In the genomic region with DNA sequence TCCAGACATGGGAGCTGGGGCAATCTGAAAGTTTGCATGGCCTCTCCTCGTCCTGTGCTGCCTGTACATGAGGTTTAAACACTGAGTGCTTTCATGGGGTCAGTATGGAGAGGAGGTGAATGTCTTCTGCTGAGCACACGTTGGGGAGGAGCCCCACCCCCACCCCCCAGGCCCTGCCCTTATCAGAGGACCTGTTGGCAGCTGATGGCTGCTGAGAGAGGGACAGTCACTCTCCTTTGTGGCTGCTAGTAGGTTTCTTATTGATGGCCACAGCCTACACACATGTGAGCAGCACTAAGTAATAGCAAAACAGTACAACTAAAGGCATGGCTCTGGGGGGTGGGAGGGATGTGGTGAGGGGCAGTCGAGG, we compare ENCODE assay signal across 9 mouse cellular contexts.
DNase-seq lines count a peak whose midpoint lies in the region; ATAC-seq and TF ChIP-seq lines count a peak whose summit lies in the region.
"Had no signal": no experiment of that assay in that cellular context is flagged by ENCODE, and none has a peak within 500 bp of the region (broad histone marks: within the 10 kb centered on the region; RNA-seq: fewer than 3 reads in every experiment).

No protein-coding gene starts in this region.

- H3K27ac ChIP-seq in kidney, postnatal 0 days: no peak overlapping the region
- no peak overlapping the region for H3K27ac ChIP-seq in forebrain, embryonic 12.5 days
- H3K27ac ChIP-seq in hindbrain, embryonic 14.5 days: no peak overlapping the region
- H3K27ac ChIP-seq in neural tube, embryonic 12.5 days: no peak overlapping the region

- WGBS in kidney, postnatal 0 days: 62% methylated on average over 3 of the region's 3 CpGs
- 67% methylated on average over 3 of the region's 3 CpGs for WGBS in forebrain, embryonic 12.5 days
- 60% methylated on average over 3 of the region's 3 CpGs for WGBS in hindbrain, embryonic 14.5 days
- WGBS in neural tube, embryonic 12.5 days: 60% methylated on average over 3 of the region's 3 CpGs

- no peaks in the 10 kb centered on the region; the same call in 1 of the 2 replicates for H3K4me1 ChIP-seq in kidney, postnatal 0 days (replicated peaks; ENCODE audit: insufficient read depth, low read length)
- peaks cover 18% of the 10 kb centered on the region for H3K4me1 ChIP-seq in forebrain, embryonic 12.5 days
- 0 out of 2 replicates have a peak, but pooled peaks cover 5% of the 10 kb centered on the region for H3K4me1 ChIP-seq in hindbrain, embryonic 14.5 days (replicated peaks; ENCODE audit: control insufficient read depth, insufficient read depth, low read length)
- peaks cover 8% of the 10 kb centered on the region; the same call in 1 of the 2 replicates for H3K4me1 ChIP-seq in neural tube, embryonic 12.5 days

- H3K4me3 ChIP-seq in kidney, postnatal 0 days (replicated peaks; ENCODE audit: low read depth, low read length): no peak overlapping the region
- H3K4me3 ChIP-seq in forebrain, embryonic 12.5 days (replicated peaks): no peak overlapping the region
- no peak overlapping the region for H3K4me3 ChIP-seq in hindbrain, embryonic 14.5 days (replicated peaks; ENCODE audit: low read length)
- H3K4me3 ChIP-seq in neural tube, embryonic 12.5 days: no peak overlapping the region

- no peaks in the 10 kb centered on the region for H3K27me3 ChIP-seq in kidney, postnatal 0 days (ENCODE audit: insufficient read depth, low read length)
- H3K27me3 ChIP-seq in forebrain, embryonic 12.5 days: no peaks in the 10 kb centered on the region
- H3K27me3 ChIP-seq in hindbrain, embryonic 14.5 days (ENCODE audit: control insufficient read depth, insufficient read depth, low read length): no peaks in the 10 kb centered on the region
- no peaks in the 10 kb centered on the region for H3K27me3 ChIP-seq in neural tube, embryonic 12.5 days (replicated peaks)

- no peak for DNase-seq in kidney, postnatal 0 days (ENCODE audit: low spot score)
- DNase-seq in kidney, postnatal 14 days: no peak
- no peak for DNase-seq in hindbrain, embryonic 14.5 days (ENCODE audit: low spot score)
- no peak for DNase-seq in adrenal gland, adult 2 months
- no peak for DNase-seq in thymus, postnatal 4 days
- DNase-seq: adrenal gland, adult 8-10 months had no signal

- H3K9me3 ChIP-seq in kidney, postnatal 0 days (replicated peaks; ENCODE audit: low read length): no peaks in the 10 kb centered on the region
- H3K9me3 ChIP-seq in forebrain, embryonic 12.5 days: no peaks in the 10 kb centered on the region
- no peaks in the 10 kb centered on the region for H3K9me3 ChIP-seq in hindbrain, embryonic 14.5 days (ENCODE audit: control insufficient read depth, low read length)
- no peaks in the 10 kb centered on the region for H3K9me3 ChIP-seq in neural tube, embryonic 12.5 days

- ATAC-seq in kidney, postnatal 0 days (replicated peaks; ENCODE audit: low FRiP score, low read depth): peak; percentile 16
- ATAC-seq in forebrain, embryonic 12.5 days (ENCODE audit: low FRiP score): peak; percentile 51
- ATAC-seq in hindbrain, embryonic 14.5 days (ENCODE audit: low FRiP score): no peak
- ATAC-seq in neural tube, embryonic 12.5 days (ENCODE audit: low FRiP score, low read depth): no peak

- H3K9ac ChIP-seq in kidney, postnatal 0 days (ENCODE audit: low read depth, low read length): no peak overlapping the region
- H3K9ac ChIP-seq in forebrain, embryonic 12.5 days: no peak overlapping the region
- no peak overlapping the region; the same call in 1 of the 2 replicates for H3K9ac ChIP-seq in hindbrain, embryonic 14.5 days
- H3K9ac ChIP-seq in neural tube, embryonic 12.5 days: no peak overlapping the region

- H3K4me2 ChIP-seq in kidney, postnatal 0 days (ENCODE audit: low read length): no peak overlapping the region
- H3K4me2 ChIP-seq in forebrain, embryonic 12.5 days: peak overlapping the region; percentile 29
- peak overlapping the region; percentile 34; the same call in 1 of the 2 replicates for H3K4me2 ChIP-seq in hindbrain, embryonic 14.5 days (replicated peaks)
- peak overlapping the region; percentile 25 for H3K4me2 ChIP-seq in neural tube, embryonic 12.5 days (replicated peaks)

- H3K36me3 ChIP-seq in kidney, postnatal 0 days (ENCODE audit: insufficient read depth, low read length): no peaks in the 10 kb centered on the region
- no peaks in the 10 kb centered on the region for H3K36me3 ChIP-seq in forebrain, embryonic 12.5 days (replicated peaks)
- H3K36me3 ChIP-seq in hindbrain, embryonic 14.5 days (replicated peaks; ENCODE audit: control insufficient read depth, insufficient read depth): no peaks in the 10 kb centered on the region
- H3K36me3 ChIP-seq in neural tube, embryonic 12.5 days: no peaks in the 10 kb centered on the region
- H3K36me3 ChIP-seq: G1E had no signal

- no peak for TF ChIP-seq CTCF in kidney, postnatal 0 days (IDR thresholded peaks at IDR 0.05; ENCODE audit: low read depth)

Comparison
In these comparisons a context has a peak if more than half of its experiments do, and no peak if none do; other contexts are left out.
1. ATAC-seq: peak in kidney, postnatal 0 days (single experiment) and forebrain, embryonic 12.5 days (single experiment); none in hindbrain, embryonic 14.5 days (single experiment) and neural tube, embryonic 12.5 days (single experiment).